Mouse (Mus musculus) megakaryocyte, embryonic 14.5 days (primary cell): ENCODE results near the gene D1Ertd622e.

Source experiments
- FLI1 ChIP-seq: IDR thresholded peaks from 2 replicates; pipeline ENCODE4 v1.6.1; 2012; ENCODE audit warnings: low read length, inconsistent platforms, mixed read lengths
- GATA1 ChIP-seq: IDR thresholded peaks from 3 replicates; pipeline ENCODE4 v1.6.1; 2012; ENCODE audit warnings: mixed read lengths, low read length, inconsistent platforms, borderline replicate concordance

DNA sequence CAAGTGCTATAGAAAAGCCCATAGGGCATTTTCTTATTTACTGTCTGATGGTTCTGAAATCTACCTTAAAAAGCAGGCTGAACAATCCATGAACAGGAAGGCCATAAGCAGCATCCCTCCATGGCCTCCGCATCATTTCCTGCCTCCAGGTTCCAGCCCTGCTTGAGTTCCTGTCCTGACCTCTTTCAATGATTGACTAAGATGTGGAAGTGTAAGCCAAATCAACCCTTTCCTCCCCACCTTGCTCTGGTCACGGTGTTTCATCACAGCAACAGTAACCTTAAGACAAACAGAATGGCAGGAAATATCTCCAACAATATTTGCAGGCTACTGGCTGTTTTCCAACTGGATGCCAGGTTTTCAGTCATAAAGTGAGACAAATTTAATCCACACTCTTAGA lies 4.7 kb downstream of the D1Ertd622e start:
- no peak for TF ChIP-seq FLI1
- no peak for TF ChIP-seq GATA1
